Mouse (Mus musculus): ENCODE measurements around the gene Mafg. TPM values are rescaled to one million over a fixed set of nuclear protein-coding genes. Genes with fewer than 3 reads are reported as not detected.

The Mafg gene
- 28.8 TPM for total RNA-seq (2023)

GRCm38 (mm10) chr11:120633520-120634343 lies at the start of gene Mafg:
TSS of gene Mafg (minus strand) at chr11:120633600.

GRCm38 (mm10) chr11:120672687-120673593 lies 39.5 kb upstream of the Mafg start, which contains the start of gene Aspscr1:
TSS of gene Aspscr1 (plus strand) at chr11:120672973.

GRCm38 (mm10) chr11:120661076-120661460 lies 27.7 kb upstream of the Mafg start, which contains the start of gene Notum:
TSS of gene Notum (minus strand) at chr11:120661175.

GRCm38 (mm10) chr11:120648001-120648476 lies 14.6 kb upstream of the Mafg start, which contains the start of gene Myadml2:
TSS of gene Myadml2 (minus strand) at chr11:120648158.

GRCm38 (mm10) chr11:120643601-120643987 lies 10.2 kb upstream of the Mafg start, which contains the start of gene Pycr1:
TSS of gene Pycr1 (minus strand) at chr11:120643769.

GRCm38 (mm10) chr11:120625152-120625775 lies 8.1 kb downstream of the Mafg start, which contains the start of gene Sirt7:
TSS of gene Sirt7 (minus strand) at chr11:120625240.

GRCm38 (mm10) chr11:120617519-120618112 lies 15.8 kb downstream of the Mafg start, which contains the start of gene Pcyt2:
TSS of gene Pcyt2 (minus strand) at chr11:120617936.

GRCm38 (mm10) chr11:120608241-120609034 lies 25.0 kb downstream of the Mafg start, which contains the start of gene Npb:
TSS of gene Npb (plus strand) at chr11:120608477.

GRCm38 (mm10) chr11:120598283-120598989 lies 35.0 kb downstream of the Mafg start, which contains the start of the genes Alyref and Anapc11:
TSS of gene Alyref (minus strand) at chr11:120598365.
TSS of gene Anapc11 (plus strand) at chr11:120598421.

GRCm38 (mm10) chr11:120581490-120582267 lies 51.7 kb downstream of the Mafg start, which contains the start of gene Arhgdia:
TSS of gene Arhgdia (minus strand) at chr11:120581624.

Other genes with a start within 250 kb of the Mafg start
- 45.7 TPM for gene Nploc4, start 195.9 kb downstream of the Mafg start, total RNA-seq (2023)
- gene Tspan10, start 191.0 kb downstream of the Mafg start, total RNA-seq (2023): 14.2 TPM
- gene Pde6g, start 180.1 kb downstream of the Mafg start, total RNA-seq (2023): 0.77 TPM
- 2.9 TPM for gene Oxld1, start 175.5 kb downstream of the Mafg start, total RNA-seq (2023)
- gene Ccdc137, start 175.5 kb downstream of the Mafg start, total RNA-seq (2023): 28.4 TPM
- gene Arl16, start 166.0 kb downstream of the Mafg start, total RNA-seq (2023): 10.8 TPM
- gene Mrpl12, start 149.0 kb downstream of the Mafg start, total RNA-seq (2023): 36.0 TPM
- 11.0 TPM for gene Slc25a10, start 141.8 kb downstream of the Mafg start, total RNA-seq (2023)
- not detected for gene Gcgr, start 102.9 kb downstream of the Mafg start, total RNA-seq (2023)
- 41.2 TPM for gene Mcrip1, start 83.9 kb downstream of the Mafg start, total RNA-seq (2023)
- not detected for gene Ppp1r27, start 82.5 kb downstream of the Mafg start, total RNA-seq (2023)
- gene P4hb, start 60.3 kb downstream of the Mafg start, total RNA-seq (2023): 159 TPM
- gene Arhgdia, start 52.0 kb downstream of the Mafg start, total RNA-seq (2023): 371 TPM
- gene Alyref, start 35.2 kb downstream of the Mafg start, total RNA-seq (2023): 93.3 TPM
- 84.8 TPM for gene Anapc11, start 35.2 kb downstream of the Mafg start, total RNA-seq (2023)
- 3.2 TPM for gene Npb, start 25.1 kb downstream of the Mafg start, total RNA-seq (2023)
- 121 TPM for gene Pcyt2, start 15.7 kb downstream of the Mafg start, total RNA-seq (2023)
- 126 TPM for gene Sirt7, start 8.4 kb downstream of the Mafg start, total RNA-seq (2023)
- 1.9 TPM for gene Pycr1, start 10.2 kb upstream of the Mafg start, total RNA-seq (2023)
- not detected for gene Myadml2, start 14.6 kb upstream of the Mafg start, total RNA-seq (2023)
- not detected for gene Notum, start 27.6 kb upstream of the Mafg start, total RNA-seq (2023)
- gene Aspscr1, start 39.4 kb upstream of the Mafg start, total RNA-seq (2023): 104 TPM
- gene Cenpx, start 80.1 kb upstream of the Mafg start, total RNA-seq (2023): 33.8 TPM
- gene Lrrc45, start 80.3 kb upstream of the Mafg start, total RNA-seq (2023): 28.8 TPM
- gene Rac3, start 87.9 kb upstream of the Mafg start, total RNA-seq (2023): 1.7 TPM
- gene Dcxr, start 93.7 kb upstream of the Mafg start, total RNA-seq (2023): not detected
- gene Cbr2, start 98.5 kb upstream of the Mafg start, total RNA-seq (2023): not detected
- 35.1 TPM for gene Hmga1b, start 129.2 kb upstream of the Mafg start, total RNA-seq (2023)
- gene Rfng, start 150.6 kb upstream of the Mafg start, total RNA-seq (2023): 13.1 TPM
- gene Gps1, start 150.7 kb upstream of the Mafg start, total RNA-seq (2023): 55.1 TPM
- gene Dus1l, start 162.8 kb upstream of the Mafg start, total RNA-seq (2023): 48.2 TPM
- gene Fasn, start 190.9 kb upstream of the Mafg start, total RNA-seq (2023): 110 TPM

Measured in CD8-positive naive resting alpha-beta T cell, adult 57 days (primary cell).